Mouse (Mus musculus) forebrain, embryonic 15.5 days (tissue): Measurements from ENCODE around the gene Adat1. TPM values are rescaled to one million over a fixed set of nuclear protein-coding genes. Genes with fewer than 3 reads are reported as not detected.
"Not testable (repeated sequence)": the region's sequence is repeated elsewhere in the genome, so short reads cannot be mapped to it uniquely, and the experiment has no call there.

Experiments
- ATAC-seq: fragments of 200-750 bp; cut with Nextera tagmentation; replicated peaks from 2 replicates; pipeline ENCODE4 v1.8.0; 2017; ENCODE audit warnings: mild to moderate bottlenecking, moderate TSS enrichment, moderate library complexity
- H3K27ac ChIP-seq: fragments of 300-500 bp; sonication (generic); replicated peaks from 2 replicates; pipeline ENCODE4 v1.5.1; 2015; ENCODE audit warnings: mild to moderate bottlenecking, inconsistent platforms
- H3K27me3 ChIP-seq: fragments of 300-500 bp; sonication (generic); 2 replicates; pipeline ENCODE4 v1.6.1; 2015; ENCODE audit warnings: inconsistent platforms
- H3K36me3 ChIP-seq: fragments of 300-500 bp; sonication (generic); 2 replicates; pipeline ENCODE4 v1.6.1; 2015; ENCODE audit warnings: mild to moderate bottlenecking, inconsistent platforms
- H3K4me1 ChIP-seq: fragments of 300-500 bp; sonication (generic); 2 replicates; pipeline ENCODE4 v1.6.1; 2015; ENCODE audit warnings: inconsistent platforms
- H3K4me2 ChIP-seq: fragments of 300-500 bp; sonication (generic); replicated peaks from 2 replicates; pipeline ENCODE4 v1.6.1; 2015; ENCODE audit warnings: mild to moderate bottlenecking, inconsistent platforms
- H3K4me3 ChIP-seq: fragments of 300-500 bp; sonication (generic); 2 replicates; pipeline ENCODE4 v1.5.1; 2015; ENCODE audit warnings: mild to moderate bottlenecking, inconsistent platforms
- H3K9ac ChIP-seq: fragments of 300-500 bp; sonication (generic); replicated peaks from 2 replicates; pipeline ENCODE4 v1.6.1; 2015; ENCODE audit warnings: mild to moderate bottlenecking, inconsistent platforms
- H3K9me3 ChIP-seq: fragments of 300-500 bp; sonication (generic); 2 replicates; pipeline ENCODE4 v1.6.1; 2016; ENCODE audit warnings: inconsistent platforms
- WGBS: fragments of 180-500 bp; shearing (Covaris S2); methylation state at CpG from one replicate; pipeline ENCODE4 v1.1.7; 2015; ENCODE audit warnings: mixed read lengths; 5-methylcytosine and 5-hydroxymethylcytosine counted together
- polyA plus RNA-seq: library from polyadenylated mRNA; unstranded; fragments of >200 nt; fragmentation: Nextera tagmentation; extraction: Ambion mirVana; gene quantifications from 2 replicates; pipeline ENCODE4 v1.2.1, GENCODE M21; 2015

Gene Adat1
- polyA plus RNA-seq, 1 experiment from 2014 or later: 9.3 TPM

GRCm38 (mm10) chr8:111950846-111951245 lies 41.3 kb downstream of the Adat1 start:
- H3K4me2 ChIP-seq: no peak overlapping the region
- H3K36me3 ChIP-seq: peaks cover 62% of the 10 kb centered on the region
- H3K9ac ChIP-seq: no peak overlapping the region
- WGBS: 86% methylated on average over 3 of the region's 3 CpGs
- no peak overlapping the region for H3K4me3 ChIP-seq
- H3K9me3 ChIP-seq: no peaks in the 10 kb centered on the region
- no peaks in the 10 kb centered on the region for H3K27me3 ChIP-seq
- no peak for ATAC-seq
- no peaks in the 10 kb centered on the region for H3K4me1 ChIP-seq
- no peak overlapping the region for H3K27ac ChIP-seq

GRCm38 (mm10) chr8:111947954-111948353 lies 44.1 kb downstream of the Adat1 start:
- no peaks in the 10 kb centered on the region for H3K9me3 ChIP-seq
- WGBS: 91% methylated on average over 8 of the region's 8 CpGs
- no peaks in the 10 kb centered on the region for H3K27me3 ChIP-seq
- peaks cover 63% of the 10 kb centered on the region for H3K36me3 ChIP-seq
- no peak overlapping the region for H3K4me3 ChIP-seq
- no peak overlapping the region for H3K27ac ChIP-seq
- no peak overlapping the region for H3K4me2 ChIP-seq
- ATAC-seq: no peak
- no peaks in the 10 kb centered on the region for H3K4me1 ChIP-seq
- H3K9ac ChIP-seq: no peak overlapping the region

DNA sequence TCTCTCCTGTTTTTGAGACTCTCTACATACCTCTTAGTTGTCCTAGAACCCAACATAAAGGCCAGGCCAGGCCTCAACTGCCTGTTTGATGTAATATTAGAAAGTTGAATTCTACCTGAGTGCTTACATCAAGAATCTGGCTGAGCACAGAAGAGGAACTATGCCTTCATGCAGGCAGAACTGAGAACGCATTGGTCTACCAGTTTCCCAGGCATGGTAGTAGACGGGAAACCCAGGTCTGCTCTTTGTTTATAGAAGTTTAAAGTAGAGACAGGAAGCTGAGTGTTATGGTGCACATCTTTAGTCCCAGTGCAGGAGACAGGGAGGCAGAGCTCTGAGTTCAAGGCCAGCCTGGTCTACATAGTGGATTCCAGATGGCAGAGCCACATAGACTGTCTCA lies 45.0 kb downstream of the Adat1 start:
- H3K36me3 ChIP-seq: peaks cover 64% of the 10 kb centered on the region
- 95% methylated on average over 2 of the region's 2 CpGs for WGBS

GRCm38 (mm10) chr8:111943544-111943943 lies 48.6 kb downstream of the Adat1 start:
- H3K27me3 ChIP-seq: no peaks in the 10 kb centered on the region
- no peak overlapping the region for H3K4me2 ChIP-seq
- H3K9me3 ChIP-seq: no peaks in the 10 kb centered on the region
- H3K4me3 ChIP-seq: no peak overlapping the region
- H3K9ac ChIP-seq: no peak overlapping the region
- WGBS: 88% methylated on average over 2 of the region's 2 CpGs
- H3K36me3 ChIP-seq: peaks cover 50% of the 10 kb centered on the region
- peaks cover 19% of the 10 kb centered on the region for H3K4me1 ChIP-seq
- no peak overlapping the region for H3K27ac ChIP-seq
- ATAC-seq: no peak

More for the DNA sequence above, 45.0 kb downstream of the Adat1 start:
- H3K9me3 ChIP-seq: no peaks in the 10 kb centered on the region
- H3K9ac ChIP-seq: no peak overlapping the region
- no peak overlapping the region for H3K4me3 ChIP-seq
- H3K27ac ChIP-seq: no peak overlapping the region
- H3K4me2 ChIP-seq: no peak overlapping the region
- no peaks in the 10 kb centered on the region for H3K27me3 ChIP-seq
- ATAC-seq: no peak
- H3K4me1 ChIP-seq: peaks cover 2% of the 10 kb centered on the region

DNA sequence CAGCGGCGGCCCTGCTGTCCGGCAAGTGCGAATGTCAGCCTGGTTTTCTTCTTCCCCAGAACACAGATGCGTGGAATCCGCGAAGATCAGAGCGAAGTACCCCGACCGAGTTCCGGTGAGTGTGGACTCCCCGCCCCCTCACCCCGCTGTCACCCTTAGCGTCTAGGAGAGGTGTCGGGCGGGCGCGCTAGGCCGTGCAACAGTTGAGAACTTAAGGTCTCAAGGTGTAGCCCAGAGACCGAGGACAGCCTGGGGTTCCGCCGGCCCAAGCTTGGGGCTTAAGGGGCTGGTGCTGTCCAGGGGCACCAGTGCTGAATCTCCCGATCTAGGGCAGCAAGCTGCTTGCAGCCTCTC lies 51.0 kb downstream of the Adat1 start:
- peaks cover 32% of the 10 kb centered on the region for H3K36me3 ChIP-seq
- H3K4me2 ChIP-seq: peak overlapping the region; percentile 95
- peak overlapping the region; percentile 72 for H3K9ac ChIP-seq
- peak overlapping the region; percentile 72 for H3K4me3 ChIP-seq
- H3K9me3 ChIP-seq: no peaks in the 10 kb centered on the region
- no peaks in the 10 kb centered on the region for H3K27me3 ChIP-seq
- peak overlapping the region; percentile 67 for H3K27ac ChIP-seq
- ATAC-seq: peak; percentile 38
- WGBS: under 1% methylated on average over 23 of the region's 23 CpGs
- H3K4me1 ChIP-seq: peaks cover 19% of the 10 kb centered on the region

DNA sequence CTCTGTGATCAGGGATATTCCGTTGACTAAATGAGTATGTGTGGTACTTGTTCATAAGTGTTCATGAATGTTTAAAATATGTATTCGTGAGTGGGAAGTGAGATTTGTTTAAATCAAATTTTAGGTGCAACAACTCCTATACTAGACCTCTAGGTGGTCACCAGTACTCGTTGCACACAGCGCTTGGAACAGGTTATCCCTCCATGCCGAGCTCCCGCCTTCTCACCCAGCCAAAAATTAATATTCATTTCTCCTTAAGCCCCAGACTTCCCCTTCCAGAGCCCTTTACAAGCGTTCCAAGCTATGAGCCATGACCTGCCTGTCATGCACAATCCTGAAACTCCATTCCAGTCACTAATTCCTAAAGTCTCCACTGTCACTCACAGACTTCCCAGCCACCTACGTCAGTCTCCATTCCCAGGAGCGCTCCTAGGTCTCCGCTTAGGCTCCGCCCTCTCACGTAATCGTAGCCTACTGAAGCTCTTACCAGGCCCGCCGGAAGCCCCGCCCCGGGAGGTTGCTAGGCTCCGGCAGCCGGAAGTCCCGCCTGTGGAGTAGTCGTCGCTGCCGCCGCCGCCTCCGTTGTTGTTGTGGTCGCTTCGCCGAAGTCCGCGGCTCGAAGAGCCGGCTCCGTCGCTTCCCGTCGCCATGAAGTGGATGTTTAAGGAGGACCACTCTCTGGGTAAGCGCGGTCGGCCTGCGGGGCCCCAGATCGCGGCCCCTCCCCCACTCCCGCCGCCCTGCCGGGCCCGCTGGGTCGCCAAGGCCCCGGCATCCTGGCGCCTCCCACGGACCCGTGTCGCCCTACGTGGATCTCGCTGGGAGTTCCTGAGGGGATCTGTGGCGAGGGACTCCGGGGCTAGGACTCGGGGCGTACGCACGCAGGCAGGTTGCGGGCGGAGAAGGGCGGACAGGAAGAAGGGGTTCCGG lies 51.7 kb downstream of the Adat1 start, which contains the start of gene Gabarapl2:
TSS of gene Gabarapl2 (plus strand) at position 533 of the 930 bp plus-strand sequence.
- H3K9ac ChIP-seq: peak within 1 kb of the TSS; percentile 72
- peaks cover 26% of the 10 kb centered on the region for H3K36me3 ChIP-seq
- peak; percentile 99 for ATAC-seq
- H3K4me3 ChIP-seq: peak within 1 kb of the TSS; percentile 72
- H3K4me2 ChIP-seq: peak within 1 kb of the TSS; percentile 95
- no peaks in the 10 kb centered on the region for H3K9me3 ChIP-seq
- peak within 1 kb of the TSS; percentile 67 for H3K27ac ChIP-seq
- H3K4me1 ChIP-seq: peaks cover 19% of the 10 kb centered on the region
- under 1% methylated on average over 65 of the region's 65 CpGs for WGBS
- no peaks in the 10 kb centered on the region for H3K27me3 ChIP-seq

DNA sequence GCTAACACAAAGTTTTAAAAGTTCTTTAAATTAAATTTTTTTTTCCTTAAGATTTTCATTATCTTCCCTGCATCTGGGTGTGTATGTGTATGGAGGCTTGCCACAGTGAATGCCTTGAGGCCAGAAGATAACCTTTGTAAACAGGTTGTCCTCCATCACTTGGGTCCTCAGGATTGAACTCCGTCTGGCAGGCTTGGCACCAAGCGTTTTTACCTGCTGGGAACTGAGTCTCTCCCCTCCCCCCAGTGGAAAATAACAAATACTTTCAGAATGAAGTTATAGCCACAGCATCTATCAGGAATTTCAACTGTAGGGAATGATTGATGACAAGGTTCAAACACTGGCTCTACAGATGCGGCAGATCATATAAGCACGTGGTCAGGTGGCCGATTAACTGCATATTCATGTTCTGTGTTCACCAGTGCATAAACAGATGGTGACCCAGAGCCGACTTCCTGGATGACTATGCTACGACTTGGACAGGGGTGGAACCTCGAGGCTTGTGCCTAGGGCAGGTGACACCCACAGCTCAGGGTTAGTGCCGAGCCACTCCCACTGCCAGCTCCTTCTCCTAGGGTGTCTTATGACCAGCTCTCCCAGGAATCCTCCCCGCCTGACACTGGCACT lies 52.5 kb downstream of the Adat1 start:
- Histone ChIP-seq H3K9me3 (no peaks in the 10 kb centered on the region), H3K27ac (0 out of 2 replicates have a peak overlapping the region, but pooled peaks have one; percentile 67), H3K9ac (peak overlapping the region; percentile 53), H3K4me3 (peak overlapping the region; percentile 72), H3K4me2 (peak overlapping the region; percentile 95), H3K36me3 (peaks cover 21% of the 10 kb centered on the region), H3K27me3 (no peaks in the 10 kb centered on the region), H3K4me1 (peaks cover 19% of the 10 kb centered on the region)
- WGBS: 8% methylated on average over 10 of the region's 10 CpGs
- ATAC-seq: peak; percentile 51

DNA sequence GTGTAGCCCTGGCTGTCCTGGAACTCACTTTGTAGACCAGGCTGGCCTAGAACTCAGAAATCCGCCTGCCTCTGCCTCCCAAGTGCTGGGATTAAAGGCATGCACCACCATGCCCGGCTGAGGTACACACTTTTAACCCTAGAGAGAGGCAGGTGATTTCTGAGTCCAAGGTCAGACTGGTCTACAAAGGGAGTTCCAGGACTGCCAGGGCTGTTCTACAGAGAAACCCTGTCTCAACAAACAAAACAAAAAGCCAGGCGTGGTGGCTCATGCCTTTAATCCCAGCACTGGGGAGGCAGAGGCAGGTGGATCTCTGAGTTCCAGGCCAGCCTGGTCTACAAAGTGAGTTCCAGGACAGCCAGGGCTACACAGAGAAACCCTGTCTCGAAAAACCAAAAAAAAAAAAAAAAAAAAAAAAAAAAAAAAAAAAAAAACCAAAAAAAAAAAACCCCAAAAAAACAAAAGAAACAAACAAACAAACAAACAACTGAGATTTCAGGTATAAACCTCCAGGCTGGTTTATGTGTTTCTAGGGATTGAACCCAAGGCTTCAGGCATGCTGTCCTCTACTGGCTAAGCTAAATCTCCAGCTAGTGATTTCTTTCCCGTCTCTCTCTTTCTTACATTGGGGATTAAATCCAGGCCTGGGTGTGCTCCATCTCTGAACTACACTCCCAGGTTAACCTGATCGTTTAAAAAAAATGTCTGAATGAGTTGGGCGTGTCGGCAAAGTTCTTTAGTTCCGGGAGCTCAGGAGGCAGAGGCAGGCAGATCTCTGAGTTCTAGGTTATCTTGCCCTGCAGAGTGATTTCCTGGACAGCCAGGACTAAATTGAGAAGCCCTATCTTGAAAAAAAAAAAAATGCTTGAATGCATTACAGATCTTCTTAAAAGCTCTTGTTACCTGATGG lies 53.8 kb downstream of the Adat1 start:
- H3K27ac ChIP-seq, H3K27me3 ChIP-seq, H3K4me2 ChIP-seq, ATAC-seq, H3K4me3 ChIP-seq, H3K36me3 ChIP-seq, H3K9ac ChIP-seq, H3K9me3 ChIP-seq: not testable (repeated sequence)
- H3K4me1 ChIP-seq: peaks cover 23% of the 10 kb centered on the region
- WGBS: 89% methylated on average over 9 of the region's 9 CpGs

- H3K4me3 ChIP-seq: no peak overlapping the region
- 77% methylated on average over 3 of the region's 3 CpGs for WGBS
- 0 out of 2 replicates have a peak, but pooled peaks cover under 1% of the 10 kb centered on the region for H3K36me3 ChIP-seq
- H3K4me2 ChIP-seq: no peak overlapping the region
- peaks cover 33% of the 10 kb centered on the region for H3K4me1 ChIP-seq
- no peak for ATAC-seq
- no peak overlapping the region for H3K9ac ChIP-seq
- H3K9me3 ChIP-seq: no peaks in the 10 kb centered on the region
- H3K27ac ChIP-seq: no peak overlapping the region
- H3K27me3 ChIP-seq: no peaks in the 10 kb centered on the region
These were observed 54.9 kb downstream of the Adat1 start for GRCm38 (mm10) chr8:111937184-111937583.

GRCm38 (mm10) chr8:111934201-111934600 lies 57.9 kb downstream of the Adat1 start:
- H3K36me3 ChIP-seq: no peaks in the 10 kb centered on the region
- H3K27me3 ChIP-seq: no peaks in the 10 kb centered on the region
- H3K4me3 ChIP-seq: no peak overlapping the region
- peak overlapping the region; percentile 95; the same call in 1 of the 2 replicates for H3K27ac ChIP-seq
- H3K9ac ChIP-seq: no peak overlapping the region
- no peaks in the 10 kb centered on the region for H3K9me3 ChIP-seq
- ATAC-seq: no peak
- peaks cover 15% of the 10 kb centered on the region for H3K4me1 ChIP-seq
- 89% methylated on average over 2 of the region's 2 CpGs for WGBS
- peak overlapping the region; percentile 86; the same call in 1 of the 2 replicates for H3K4me2 ChIP-seq

- ATAC-seq: peak; percentile 100
- Histone ChIP-seq H3K27me3 (no peaks in the 10 kb centered on the region), H3K36me3 (no peaks in the 10 kb centered on the region), H3K4me3 (peak within 1 kb of the TSS; percentile 90), H3K9ac (peak within 1 kb of the TSS; percentile 90), H3K4me1 (peaks cover 15% of the 10 kb centered on the region), H3K27ac (peak within 1 kb of the TSS; percentile 95), H3K9me3 (no peaks in the 10 kb centered on the region), H3K4me2 (peak within 1 kb of the TSS; percentile 86)
- under 1% methylated on average over 53 of the region's 53 CpGs for WGBS
These were observed 58.6 kb downstream of the Adat1 start, which contains the start of gene Tmem231 for GRCm38 (mm10) chr8:111933348-111934076. TSS of gene Tmem231 (minus strand) at chr8:111933881.
